11 mouse cellular contexts compared by ENCODE assay signal in the genomic region with DNA sequence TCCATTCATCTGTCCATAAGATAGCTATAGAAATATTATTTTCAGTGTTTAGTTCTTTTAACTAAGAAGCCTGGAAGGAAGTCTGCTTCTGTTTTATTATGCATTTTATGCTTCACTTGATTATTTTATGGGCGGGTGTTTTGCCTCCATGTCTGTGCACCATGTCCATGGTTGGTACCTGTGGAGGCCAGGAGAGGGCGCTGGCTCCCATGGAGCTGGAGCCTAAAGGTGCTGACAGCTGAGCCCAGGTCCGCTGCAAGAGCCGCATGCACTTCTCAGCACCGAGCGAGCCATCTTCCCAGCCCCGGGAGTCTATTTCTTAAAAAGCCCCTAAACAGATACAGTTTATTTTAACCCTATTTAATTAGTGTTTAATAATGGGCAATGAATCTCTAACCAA. TPM values are rescaled to one million over a fixed set of nuclear protein-coding genes. Genes with fewer than 3 reads are reported as not detected.
A peak's percentile ranks its signal among the peaks of the same experiment; 100 is the strongest.
DNase-seq lines count a peak whose midpoint lies in the region; ATAC-seq and TF ChIP-seq lines count a peak whose summit lies in the region.
"Had no signal": no experiment of that assay in that cellular context is flagged by ENCODE, and none has a peak within 500 bp of the region (broad histone marks: within the 10 kb centered on the region; RNA-seq: fewer than 3 reads in every experiment).

No protein-coding gene starts in this region.

- dilution Hi-C loops in CH12.LX (cut with MboI; ENCODE audit: extremely low pct_ligation_motif_present, extremely low pct_unique_long_range_greater_than_20kb, low sequenced_read_pairs): no loop called here

- H3K4me2 ChIP-seq in liver, embryonic 12.5 days: no peak overlapping the region
- H3K4me2 ChIP-seq in CH12.LX (ENCODE audit: insufficient read depth, low read depth, poor library complexity, severe bottlenecking): no peak overlapping the region
- H3K4me2 ChIP-seq in liver, embryonic 14.5 days (ENCODE audit: low read depth): no peak overlapping the region
- H3K4me2 ChIP-seq: embryonic facial prominence, embryonic 15.5 days; heart, embryonic 11.5 days; hindbrain, embryonic 14.5 days had no signal

- no peak overlapping the region for H3K4me3 ChIP-seq in cerebellum, adult 2 months (replicated peaks; ENCODE audit: insufficient read depth, low read depth, low read length)
- no peak overlapping the region for H3K4me3 ChIP-seq in liver, adult 2 months (ENCODE audit: insufficient read depth, low read depth, low read length)
- H3K4me3 ChIP-seq in liver, embryonic 12.5 days: no peak overlapping the region
- no peak overlapping the region for H3K4me3 ChIP-seq in CH12.LX (replicated peaks in 1 of 3; ENCODE audit: low read depth in 2 of 3, low read length in 2 of 3, poor library complexity in 1 of 3)
- H3K4me3 ChIP-seq in liver, embryonic 14.5 days (ENCODE audit: insufficient read depth in 1 of 2, low read depth in 2 of 2, low read length in 2 of 2): no peak overlapping the region
- H3K4me3 ChIP-seq in midbrain, embryonic 10.5 days: no peak overlapping the region
- H3K4me3 ChIP-seq: embryonic facial prominence, embryonic 15.5 days had no signal

- no peak for ATAC-seq in liver, embryonic 12.5 days
- no peak for ATAC-seq in liver, embryonic 14.5 days (ENCODE audit: insufficient read depth)

- TF ChIP-seq RAD21 in CH12.LX (IDR thresholded peaks at IDR 0.05; ENCODE audit: low read depth, low read length): peak; percentile 26

- peak; percentile 30; the same call in 1 of the 2 replicates for TF ChIP-seq CTCF in cerebellum, adult 2 months (IDR thresholded peaks at IDR 0.05; ENCODE audit: borderline replicate concordance, insufficient read depth, low read depth, low read length)
- TF ChIP-seq CTCF in liver, adult 2 months (IDR thresholded peaks at IDR 0.05; ENCODE audit: low read depth, low read length): peak; percentile 71
- peak in 1 of 2 experiments; percentile 51; a peak in 2 of 4 replicates for TF ChIP-seq CTCF in CH12.LX (conservative IDR thresholded peaks at IDR 0.05 in 1 of 2, IDR thresholded peaks at IDR 0.05 in 1 of 2; ENCODE audit: low read depth in 2 of 2, low read length in 2 of 2)
- TF ChIP-seq CTCF in liver, embryonic 14.5 days (IDR thresholded peaks at IDR 0.05; ENCODE audit: low read depth): peak; percentile 73

- in situ Hi-C loops in CH12.LX (cut with MboI; ENCODE audit: low pct_ligation_motif_present, low pct_unique_long_range_greater_than_20kb, low sequenced_read_pairs): no loop called here

- H3K79me2 ChIP-seq in liver, adult 2 months (ENCODE audit: control insufficient read depth, insufficient read depth, low read length): no peaks in the 10 kb centered on the region
- H3K79me2 ChIP-seq in CH12.LX (replicated peaks; ENCODE audit: control insufficient read depth, extremely low read depth, insufficient read depth, poor library complexity, severe bottlenecking): no peaks in the 10 kb centered on the region

- H3K27me3 ChIP-seq in cerebellum, adult 2 months (ENCODE audit: control insufficient read depth, insufficient read depth, low read length): no peaks in the 10 kb centered on the region
- H3K27me3 ChIP-seq in liver, adult 2 months (ENCODE audit: control insufficient read depth, insufficient read depth, low read length): no peaks in the 10 kb centered on the region
- H3K27me3 ChIP-seq in liver, embryonic 12.5 days (replicated peaks): no peaks in the 10 kb centered on the region
- no peaks in the 10 kb centered on the region for H3K27me3 ChIP-seq in CH12.LX (replicated peaks)
- no peaks in the 10 kb centered on the region for H3K27me3 ChIP-seq in liver, embryonic 14.5 days (ENCODE audit: control insufficient read depth, insufficient read depth, low read length)
- H3K27me3 ChIP-seq in midbrain, embryonic 10.5 days (ENCODE audit: low read depth, poor library complexity, severe bottlenecking): no peaks in the 10 kb centered on the region
- H3K27me3 ChIP-seq: embryonic facial prominence, embryonic 15.5 days had no signal

- H3K9me3 ChIP-seq in liver, embryonic 12.5 days (replicated peaks): no peaks in the 10 kb centered on the region
- no peaks in the 10 kb centered on the region for H3K9me3 ChIP-seq in CH12.LX (replicated peaks; ENCODE audit: low read length)
- H3K9me3 ChIP-seq in liver, embryonic 14.5 days (ENCODE audit: control insufficient read depth, low read length): no peaks in the 10 kb centered on the region
- H3K9me3 ChIP-seq in midbrain, embryonic 10.5 days (replicated peaks): no peaks in the 10 kb centered on the region
- H3K9me3 ChIP-seq: embryonic facial prominence, embryonic 15.5 days had no signal

- no peak overlapping the region for H3K27ac ChIP-seq in cerebellum, adult 2 months (ENCODE audit: insufficient read depth, low read length)
- H3K27ac ChIP-seq in liver, adult 2 months (replicated peaks; ENCODE audit: insufficient read depth, low read depth, low read length): no peak overlapping the region
- no peak overlapping the region for H3K27ac ChIP-seq in liver, embryonic 12.5 days
- no peak overlapping the region for H3K27ac ChIP-seq in CH12.LX (ENCODE audit: insufficient read depth, low read depth)
- no peak overlapping the region for H3K27ac ChIP-seq in liver, embryonic 14.5 days
- H3K27ac ChIP-seq in midbrain, embryonic 10.5 days (replicated peaks): no peak overlapping the region
- H3K27ac ChIP-seq: embryonic facial prominence, embryonic 15.5 days; hindbrain, embryonic 14.5 days had no signal

- no peak for DNase-seq in cerebellum, adult 2 months
- no peak for DNase-seq in cerebellum, postnatal 36 days
- DNase-seq in liver, adult 2 months (ENCODE audit: extremely low read depth, low read depth, low spot score): no peak
- DNase-seq in CH12.LX (ENCODE audit: extremely low read depth): peak; percentile 29
- no peak for DNase-seq in liver, embryonic 14.5 days (ENCODE audit: low read depth in 3 of 3, low spot score in 3 of 3)
- no peak for DNase-seq in ovary, postnatal 36 days (ENCODE audit: low spot score)
- DNase-seq in midbrain, embryonic 10.5 days (ENCODE audit: low spot score): no peak

- no peak overlapping the region for H3K9ac ChIP-seq in liver, adult 2 months (ENCODE audit: low read depth, low read length)
- no peak overlapping the region for H3K9ac ChIP-seq in liver, embryonic 12.5 days
- no peak overlapping the region for H3K9ac ChIP-seq in CH12.LX (ENCODE audit: insufficient read depth, low read depth)
- H3K9ac ChIP-seq in liver, embryonic 14.5 days (replicated peaks): no peak overlapping the region
- H3K9ac ChIP-seq: embryonic facial prominence, embryonic 15.5 days; hindbrain, embryonic 14.5 days had no signal

- TF ChIP-seq EP300 in CH12.LX (IDR thresholded peaks at IDR 0.05; ENCODE audit: low read length): no peak
- TF ChIP-seq EP300 in liver, embryonic 14.5 days (IDR thresholded peaks at IDR 0.05; ENCODE audit: low read depth): no peak

- peaks cover 14% of the 10 kb centered on the region for H3K4me1 ChIP-seq in cerebellum, adult 2 months (ENCODE audit: control insufficient read depth, insufficient read depth, low read length)
- no peaks in the 10 kb centered on the region; the same call in 1 of the 2 replicates for H3K4me1 ChIP-seq in liver, adult 2 months (ENCODE audit: control insufficient read depth, insufficient read depth, low read length)
- H3K4me1 ChIP-seq in liver, embryonic 12.5 days: peaks cover 16% of the 10 kb centered on the region; the same call in 1 of the 2 replicates
- no peaks in the 10 kb centered on the region for H3K4me1 ChIP-seq in CH12.LX (ENCODE audit: control insufficient read depth in 1 of 2, insufficient read depth in 2 of 2)
- H3K4me1 ChIP-seq in liver, embryonic 14.5 days (replicated peaks; ENCODE audit: control insufficient read depth in 2 of 2, insufficient read depth in 2 of 2, low read length in 1 of 2): no peaks in the 10 kb centered on the region; a peak in 1 of 4 replicates
- peaks cover 9% of the 10 kb centered on the region for H3K4me1 ChIP-seq in midbrain, embryonic 10.5 days
- H3K4me1 ChIP-seq: embryonic facial prominence, embryonic 15.5 days had no signal

- 80% methylated on average over 7 of the region's 7 CpGs for WGBS in cerebellum, adult 2 months
- 89% methylated on average over 7 of the region's 7 CpGs for WGBS in liver, adult 2 months
- WGBS in liver, embryonic 12.5 days (ENCODE audit: insufficient replicate concordance): 82% methylated on average over 7 of the region's 7 CpGs
- WGBS in liver, embryonic 14.5 days (ENCODE audit: insufficient replicate concordance): 83% methylated on average over 7 of the region's 7 CpGs
- 83% methylated on average over 7 of the region's 7 CpGs for WGBS in midbrain, embryonic 10.5 days

- TF ChIP-seq POLR2A in cerebellum, adult 2 months (IDR thresholded peaks at IDR 0.05; ENCODE audit: borderline replicate concordance, insufficient read depth, low read length): no peak
- TF ChIP-seq POLR2A in liver, adult 2 months (IDR thresholded peaks at IDR 0.05; ENCODE audit: extremely low read depth, insufficient read depth, low read length): no peak
- TF ChIP-seq POLR2A in CH12.LX (IDR thresholded peaks at IDR 0.05; ENCODE audit: low read depth, low read length): no peak

- peaks cover 3% of the 10 kb centered on the region; the same call in 1 of the 2 replicates for H3K36me3 ChIP-seq in liver, adult 2 months (ENCODE audit: control insufficient read depth, insufficient read depth, low read length)
- H3K36me3 ChIP-seq in liver, embryonic 12.5 days: peaks cover 92% of the 10 kb centered on the region
- peaks cover 37 to 83% of the 10 kb centered on the region in 2 experiments for H3K36me3 ChIP-seq in CH12.LX (replicated peaks in 1 of 2; ENCODE audit: control insufficient read depth in 1 of 2, insufficient read depth in 1 of 2, low read length in 1 of 2)
- peaks cover 89% of the 10 kb centered on the region for H3K36me3 ChIP-seq in liver, embryonic 14.5 days (replicated peaks; ENCODE audit: control insufficient read depth, insufficient read depth, low read depth)
- peaks cover 84% of the 10 kb centered on the region for H3K36me3 ChIP-seq in midbrain, embryonic 10.5 days

RNA-seq across cellular contexts. Expression of a gene that starts 19.3 kb away (rescaled TPM):
- 33.2 and 33.5 TPM in 2 replicates for polyA plus RNA-seq in cerebellum, adult 2 months (2012; rRNA removed)
- total RNA-seq in liver, adult 2 months (2014; rRNA removed): 6.2 and 6.4 TPM in 2 replicates
- 1.7 and 2.4 TPM in 2 replicates for polyA plus RNA-seq in liver, adult 2 months (2012; rRNA removed)
- polyA plus RNA-seq in liver, embryonic 12.5 days (2016; fragmentation: Nextera tagmentation; extraction: Ambion mirVana): 157 TPM in 2 replicates
- total RNA-seq in CH12.LX (2012; rRNA removed): 29.2 and 32.6 TPM in 2 replicates
- total RNA-seq in CH12.LX (2014; rRNA removed): 31.9 and 39.9 TPM in 2 replicates
- polyA plus RNA-seq in CH12.LX (2012; ENCODE audit: insufficient read length, low read depth): 28.0 and 31.3 TPM in 2 replicates
- 22.7 and 34.9 TPM in 2 replicates for polyA plus RNA-seq in liver, embryonic 14.5 days (2012; rRNA removed)
- 96.2 and 118 TPM in 2 replicates for polyA plus RNA-seq in liver, embryonic 14.5 days (2014; fragmentation: Nextera tagmentation; extraction: Ambion mirVana)
- 28.4 and 30.3 TPM in 2 replicates for polyA plus RNA-seq in midbrain, embryonic 10.5 days (2016; fragmentation: Nextera tagmentation; extraction: Ambion mirVana)

RNA-seq across cellular contexts. Expression of a gene that starts 25.9 kb away (rescaled TPM):
- polyA plus RNA-seq in cerebellum, adult 2 months (2012; rRNA removed): 2.7 and 3.0 TPM in 2 replicates
- 19.5 and 20.0 TPM in 2 replicates for total RNA-seq in liver, adult 2 months (2014; rRNA removed)
- 2.2 and 2.5 TPM in 2 replicates for polyA plus RNA-seq in liver, adult 2 months (2012; rRNA removed)
- polyA plus RNA-seq in liver, embryonic 12.5 days (2016; fragmentation: Nextera tagmentation; extraction: Ambion mirVana): 5.5 and 6.4 TPM in 2 replicates
- total RNA-seq in CH12.LX (2012; rRNA removed): 17.1 and 21.4 TPM in 2 replicates
- total RNA-seq in CH12.LX (2014; rRNA removed): 48.8 and 56.9 TPM in 2 replicates
- 26.5 and 33.5 TPM in 2 replicates for polyA plus RNA-seq in CH12.LX (2012; ENCODE audit: insufficient read length, low read depth)
- 1.3 and 1.7 TPM in 2 replicates for polyA plus RNA-seq in liver, embryonic 14.5 days (2012; rRNA removed)
- polyA plus RNA-seq in liver, embryonic 14.5 days (2014; fragmentation: Nextera tagmentation; extraction: Ambion mirVana): 5.2 and 5.4 TPM in 2 replicates
- 5.7 and 6.6 TPM in 2 replicates for polyA plus RNA-seq in midbrain, embryonic 10.5 days (2016; fragmentation: Nextera tagmentation; extraction: Ambion mirVana)
